Comparison of ENCODE assay signal across 1 mouse cellular context in genomic region chr11:30444192-30444905, GRCm38 (mm10). TPM values are rescaled to one million over a fixed set of nuclear protein-coding genes. Genes with fewer than 3 reads are reported as not detected.
"Had no signal": no experiment of that assay in that cellular context is flagged by ENCODE, and none has a peak within 500 bp of the region (broad histone marks: within the 10 kb centered on the region; RNA-seq: fewer than 3 reads in every experiment).

No protein-coding gene starts in this region.

RNA-seq across cellular contexts. Expression of gene 4930505A04Rik, which starts 27.3 kb away (rescaled TPM):
- total RNA-seq: neutrophil, adult 5-6 weeks had no signal
